Mouse (Mus musculus): ENCODE results near the gene Ttc32.

DNA sequence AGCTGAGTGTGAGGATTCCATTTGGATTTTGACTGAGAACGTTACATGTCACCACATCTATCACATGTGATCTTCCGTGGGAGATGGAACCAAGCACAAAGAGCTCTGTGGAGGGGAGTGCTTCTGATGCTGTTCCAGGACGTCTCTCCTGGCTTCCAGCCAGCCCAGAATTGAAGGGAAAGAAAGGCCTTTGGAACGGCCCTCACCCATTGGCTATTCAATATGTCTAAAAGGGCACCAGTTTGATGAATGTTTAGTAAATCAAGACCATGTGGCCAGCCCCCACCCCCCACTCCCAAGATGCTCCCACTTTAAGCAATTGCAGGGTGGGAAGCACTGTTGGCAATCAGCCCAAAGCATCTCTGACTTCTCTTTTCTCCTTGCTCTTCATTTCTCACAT, 41.7 kb downstream of the Ttc32 start:
- TF ChIP-seq CTCF (IDR thresholded peaks at IDR 0.05; ENCODE audit: low read depth, low read length) (no peak), TAL1 (conservative IDR thresholded peaks at IDR 0.05; ENCODE audit: low read depth, low read length) (no peak), GATA2 (IDR thresholded peaks at IDR 0.05; ENCODE audit: borderline replicate concordance, low read depth, low read length) (no peak), GATA1 (IDR thresholded peaks at IDR 0.05; ENCODE audit: borderline replicate concordance, low read length) (no peak), POLR2AphosphoS5 (IDR thresholded peaks at IDR 0.05; ENCODE audit: insufficient replicate concordance, low read depth, low read length) (no peak)

All from G1E (cell line).